Mouse (Mus musculus): ENCODE measurements at regions not wholly inside any gene's neighbourhood (a gene's known extent, or its start where the extent isn't known, plus 50 kb on each side); places are given as distances from the start of the nearest gene placed in this dataset.

GRCm38 (mm10) chr5:133823871-133824270, 275.6 kb upstream of the Castor2 start:
- ATAC-seq (ENCODE audit: insufficient number of reproducible peaks, low FRiP score, low TSS enrichment) = no peak

- ATAC-seq (ENCODE audit: insufficient number of reproducible peaks, low FRiP score, low TSS enrichment) = no peak; the same call in 1 of the 2 replicates
Measured at GRCm38 (mm10) chr5:133821273-133821672, 278.2 kb upstream of the Castor2 start.

GRCm38 (mm10) chr5:133815462-133815861, 284.0 kb upstream of the Castor2 start:
- no peak for ATAC-seq (ENCODE audit: insufficient number of reproducible peaks, low FRiP score, low TSS enrichment)

GRCm38 (mm10) chr5:133814436-133814835, 285.1 kb upstream of the Castor2 start:
- no peak for ATAC-seq (ENCODE audit: insufficient number of reproducible peaks, low FRiP score, low TSS enrichment)

- no peak for ATAC-seq (ENCODE audit: insufficient number of reproducible peaks, low FRiP score, low TSS enrichment)
Measured at GRCm38 (mm10) chr5:133812216-133812615, 287.3 kb upstream of the Castor2 start.

GRCm38 (mm10) chr5:133806891-133807290, 292.6 kb upstream of the Castor2 start:
- no peak for ATAC-seq (ENCODE audit: insufficient number of reproducible peaks, low FRiP score, low TSS enrichment)

GRCm38 (mm10) chr5:133802001-133802400, 297.5 kb upstream of the Castor2 start:
- no peak for ATAC-seq (ENCODE audit: insufficient number of reproducible peaks, low FRiP score, low TSS enrichment)

- ATAC-seq (ENCODE audit: insufficient number of reproducible peaks, low FRiP score, low TSS enrichment) = no peak
Measured at GRCm38 (mm10) chr5:133795638-133796037, 303.9 kb upstream of the Castor2 start.

GRCm38 (mm10) chr5:133790726-133791125, 308.8 kb upstream of the Castor2 start:
- ATAC-seq (ENCODE audit: insufficient number of reproducible peaks, low FRiP score, low TSS enrichment) = no peak

- no peak for ATAC-seq (ENCODE audit: insufficient number of reproducible peaks, low FRiP score, low TSS enrichment)
Measured at GRCm38 (mm10) chr5:133788006-133788405, 311.5 kb upstream of the Castor2 start.

- no peak for ATAC-seq (ENCODE audit: insufficient number of reproducible peaks, low FRiP score, low TSS enrichment)
Measured at GRCm38 (mm10) chr5:133787491-133787890, 312.0 kb upstream of the Castor2 start.

- ATAC-seq (ENCODE audit: insufficient number of reproducible peaks, low FRiP score, low TSS enrichment) = no peak
Measured at GRCm38 (mm10) chr5:133776591-133776990, 322.9 kb upstream of the Castor2 start.

GRCm38 (mm10) chr5:133774116-133774515, 325.4 kb upstream of the Castor2 start:
- no peak for ATAC-seq (ENCODE audit: insufficient number of reproducible peaks, low FRiP score, low TSS enrichment)

GRCm38 (mm10) chr5:133768856-133769255, 330.7 kb upstream of the Castor2 start:
- no peak for ATAC-seq (ENCODE audit: insufficient number of reproducible peaks, low FRiP score, low TSS enrichment)

- no peak for ATAC-seq (ENCODE audit: insufficient number of reproducible peaks, low FRiP score, low TSS enrichment)
Measured at GRCm38 (mm10) chr5:133757817-133758216, 341.7 kb upstream of the Castor2 start.

GRCm38 (mm10) chr5:133754180-133754579, 345.3 kb upstream of the Castor2 start:
- no peak for ATAC-seq (ENCODE audit: insufficient number of reproducible peaks, low FRiP score, low TSS enrichment)

- ATAC-seq (ENCODE audit: insufficient number of reproducible peaks, low FRiP score, low TSS enrichment) = no peak
Measured at GRCm38 (mm10) chr5:133753461-133754160, 345.9 kb upstream of the Castor2 start.

GRCm38 (mm10) chr5:133746960-133747359, 352.6 kb upstream of the Castor2 start:
- ATAC-seq (ENCODE audit: insufficient number of reproducible peaks, low FRiP score, low TSS enrichment) = no peak

- ATAC-seq (ENCODE audit: insufficient number of reproducible peaks, low FRiP score, low TSS enrichment) = no peak
Measured at GRCm38 (mm10) chr5:133746411-133746810, 353.1 kb upstream of the Castor2 start.

- no peak for ATAC-seq (ENCODE audit: insufficient number of reproducible peaks, low FRiP score, low TSS enrichment)
Measured at GRCm38 (mm10) chr5:133744136-133744535, 355.4 kb upstream of the Castor2 start.

- no peak for ATAC-seq (ENCODE audit: insufficient number of reproducible peaks, low FRiP score, low TSS enrichment)
Measured at GRCm38 (mm10) chr5:133743606-133744005, 355.9 kb upstream of the Castor2 start.

- ATAC-seq (ENCODE audit: insufficient number of reproducible peaks, low FRiP score, low TSS enrichment) = no peak
Measured at GRCm38 (mm10) chr5:133731871-133732270, 367.6 kb upstream of the Castor2 start.
